Mouse (Mus musculus) G1E (cell line): ENCODE measurements at regions not wholly inside any gene's neighbourhood (a gene's known extent, or its start where the extent isn't known, plus 50 kb on each side); places are given as distances from the start of the nearest gene placed in this dataset.

Source experiments
- CTCF ChIP-seq: IDR thresholded peaks from 2 replicates; pipeline ENCODE4 v1.5.1; 2012; ENCODE audit warnings: low read depth, low read length, inconsistent platforms, mixed read lengths
- GATA1 ChIP-seq: IDR thresholded peaks from 2 replicates; pipeline ENCODE4 v1.6.1; 2012; ENCODE audit warnings: borderline replicate concordance, low read length, inconsistent platforms, mixed read lengths
- TAL1 ChIP-seq: conservative IDR thresholded peaks from 2 replicates; pipeline ENCODE4 v1.6.1; 2012; ENCODE audit warnings: low read depth, low read length, inconsistent platforms, mixed read lengths

DNA sequence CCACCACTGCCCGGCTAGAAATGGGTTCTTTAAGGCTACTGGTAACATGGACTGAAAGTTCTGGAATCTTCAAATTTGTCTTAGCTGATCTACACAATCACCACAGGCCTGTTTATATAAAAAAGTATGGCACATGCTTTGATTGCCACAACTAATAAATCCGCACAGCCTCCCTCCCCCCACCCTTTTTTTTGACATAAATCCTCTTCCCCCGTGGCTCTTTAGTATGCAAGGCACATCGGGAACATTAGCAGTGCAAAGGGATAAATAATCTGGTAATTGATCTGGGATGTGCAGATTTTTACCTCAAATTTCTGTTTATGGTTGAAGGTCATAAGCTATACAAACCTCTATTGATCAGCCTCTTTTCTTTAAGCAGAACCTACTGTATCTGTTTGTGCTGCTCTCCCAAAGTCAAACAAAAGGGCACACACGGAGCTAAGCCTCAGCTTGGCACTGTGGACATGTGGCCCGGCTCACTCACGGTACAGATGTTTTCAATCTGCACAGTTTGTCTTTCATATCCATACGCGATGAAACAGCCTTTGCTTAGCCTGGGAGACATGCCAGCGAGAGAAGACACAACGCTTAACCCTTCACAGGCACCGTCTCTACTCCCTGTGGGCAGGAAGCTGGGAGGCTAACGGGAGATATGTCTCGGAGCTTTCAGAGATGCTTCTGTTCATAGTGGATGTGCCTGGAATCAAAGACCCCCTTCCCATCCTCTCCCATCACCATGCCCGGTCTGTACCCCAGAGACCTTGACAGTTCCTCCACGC, 235.3 kb upstream of the Maf start:
- no peak for TF ChIP-seq CTCF
- no peak for TF ChIP-seq TAL1
- TF ChIP-seq GATA1: no peak
